Mouse (Mus musculus) liver, embryonic 14.5 days (tissue): ENCODE data around the gene Pgap2.

Experiments used
- CTCF ChIP-seq: IDR thresholded peaks from 2 replicates; pipeline ENCODE4 v1.5.1; 2016; ENCODE audit warnings: antibody characterized with exemption, low read depth, control low read depth
- EP300 ChIP-seq: IDR thresholded peaks from 2 replicates; pipeline ENCODE4 v1.6.1; 2016; ENCODE audit warnings: antibody characterized with exemption, low read depth

DNA sequence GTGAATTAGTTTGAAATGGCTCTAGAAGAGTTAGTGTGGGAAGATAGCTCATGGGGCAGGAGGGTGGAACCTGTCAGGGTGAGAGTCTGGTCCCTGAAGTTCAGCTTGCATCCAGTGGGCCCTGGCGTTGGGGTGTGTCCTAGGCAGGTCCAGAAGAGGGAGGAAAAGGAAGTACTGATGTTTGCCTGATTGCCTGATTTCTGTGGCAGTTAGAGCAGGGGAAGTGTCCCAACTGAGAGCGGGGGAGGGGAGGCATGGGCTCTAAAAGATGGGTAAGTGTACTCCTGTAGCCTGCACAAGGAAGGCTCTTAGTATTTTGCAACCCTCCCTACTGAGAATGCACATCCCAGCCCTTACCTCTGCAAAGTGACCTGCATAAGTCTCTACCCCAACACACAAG is 33.9 kb downstream of the Pgap2 start:
- TF ChIP-seq CTCF, result no peak
- TF ChIP-seq EP300, result no peak
